Mouse (Mus musculus): Measurements from ENCODE around the gene Fam120a.
A peak's percentile ranks its signal among the peaks of the same experiment; 100 is the strongest.

Fam120a gene

GRCm38 (mm10) chr13:48967956-48968749 lies at the start of gene Fam120a:
Fam120a (minus strand) TSS chr13:48968017.
- DNase-seq (ENCODE audit: low spot score in 2 of 2), result peak; percentile 85 to 87

GRCm38 (mm10) chr13:49017375-49017774 lies 49.6 kb upstream of the Fam120a start:
- DNase-seq (ENCODE audit: low spot score in 2 of 2), result no peak

- DNase-seq (ENCODE audit: low spot score in 2 of 2), result peak; percentile 11 to 33
Measured at GRCm38 (mm10) chr13:49016311-49016761, 48.5 kb upstream of the Fam120a start.

GRCm38 (mm10) chr13:49015366-49016306 lies 47.8 kb upstream of the Fam120a start:
- peak; percentile 27 to 60 for DNase-seq (ENCODE audit: low spot score in 2 of 2)

GRCm38 (mm10) chr13:49013206-49013794 lies 45.5 kb upstream of the Fam120a start:
- no peak for DNase-seq (ENCODE audit: low spot score in 2 of 2)

GRCm38 (mm10) chr13:49001691-49002090 lies 33.9 kb upstream of the Fam120a start:
- no peak for DNase-seq (ENCODE audit: low spot score in 2 of 2)

GRCm38 (mm10) chr13:48998591-48998990 lies 30.8 kb upstream of the Fam120a start:
- DNase-seq (ENCODE audit: low spot score in 2 of 2), result peak; percentile 37 to 56

- DNase-seq (ENCODE audit: low spot score in 2 of 2), result no peak
Measured at GRCm38 (mm10) chr13:48996731-48997130, 28.9 kb upstream of the Fam120a start.

- DNase-seq (ENCODE audit: low spot score in 2 of 2), result no peak
Measured at GRCm38 (mm10) chr13:48994903-48995302, 27.1 kb upstream of the Fam120a start.

GRCm38 (mm10) chr13:48992914-48993313 lies 25.1 kb upstream of the Fam120a start:
- no peak for DNase-seq (ENCODE audit: low spot score in 2 of 2)

- no peak for DNase-seq (ENCODE audit: low spot score in 2 of 2)
Measured at GRCm38 (mm10) chr13:48990138-48990537, 22.3 kb upstream of the Fam120a start.

- no peak for DNase-seq (ENCODE audit: low spot score in 2 of 2)
Measured at GRCm38 (mm10) chr13:48982482-48983098, 14.8 kb upstream of the Fam120a start.

- DNase-seq (ENCODE audit: low spot score in 2 of 2), result no peak
Measured at GRCm38 (mm10) chr13:48979069-48979468, 11.3 kb upstream of the Fam120a start.

GRCm38 (mm10) chr13:48977858-48978257 lies 10.0 kb upstream of the Fam120a start:
- DNase-seq (ENCODE audit: low spot score in 2 of 2), result no peak

- no peak for DNase-seq (ENCODE audit: low spot score in 2 of 2)
Measured at GRCm38 (mm10) chr13:48974699-48975098, 6.9 kb upstream of the Fam120a start.

GRCm38 (mm10) chr13:48974266-48974665 lies 6.4 kb upstream of the Fam120a start:
- no peak for DNase-seq (ENCODE audit: low spot score in 2 of 2)

- DNase-seq (ENCODE audit: low spot score in 2 of 2), result no peak
Measured at GRCm38 (mm10) chr13:48973231-48973630, 5.4 kb upstream of the Fam120a start.

- DNase-seq (ENCODE audit: low spot score in 2 of 2), result peak; percentile 16 to 59
Measured at GRCm38 (mm10) chr13:48971033-48971432, 3.2 kb upstream of the Fam120a start.

GRCm38 (mm10) chr13:48970566-48970965 lies 2.7 kb upstream of the Fam120a start:
- DNase-seq (ENCODE audit: low spot score in 2 of 2), result no peak

- no peak for DNase-seq (ENCODE audit: low spot score in 2 of 2)
Measured at GRCm38 (mm10) chr13:48968750-48969088, 902 bp upstream of the Fam120a start.
